Mouse (Mus musculus) spleen, postnatal 4 days (tissue): ENCODE results near the gene Ankib1.
A peak's percentile ranks its signal among the peaks of the same experiment; 100 is the strongest.
"Not testable (repeated sequence)": the region's sequence is repeated elsewhere in the genome, so short reads cannot be mapped to it uniquely, and the experiment has no call there.

Experiments used
- DNase-seq, 2 experiments: peaks; one replicate each; pipeline ENCODE4 v3.0.0; 2022; ENCODE audit warnings: low spot score in 2 of 2

Ankib1 gene

DNA sequence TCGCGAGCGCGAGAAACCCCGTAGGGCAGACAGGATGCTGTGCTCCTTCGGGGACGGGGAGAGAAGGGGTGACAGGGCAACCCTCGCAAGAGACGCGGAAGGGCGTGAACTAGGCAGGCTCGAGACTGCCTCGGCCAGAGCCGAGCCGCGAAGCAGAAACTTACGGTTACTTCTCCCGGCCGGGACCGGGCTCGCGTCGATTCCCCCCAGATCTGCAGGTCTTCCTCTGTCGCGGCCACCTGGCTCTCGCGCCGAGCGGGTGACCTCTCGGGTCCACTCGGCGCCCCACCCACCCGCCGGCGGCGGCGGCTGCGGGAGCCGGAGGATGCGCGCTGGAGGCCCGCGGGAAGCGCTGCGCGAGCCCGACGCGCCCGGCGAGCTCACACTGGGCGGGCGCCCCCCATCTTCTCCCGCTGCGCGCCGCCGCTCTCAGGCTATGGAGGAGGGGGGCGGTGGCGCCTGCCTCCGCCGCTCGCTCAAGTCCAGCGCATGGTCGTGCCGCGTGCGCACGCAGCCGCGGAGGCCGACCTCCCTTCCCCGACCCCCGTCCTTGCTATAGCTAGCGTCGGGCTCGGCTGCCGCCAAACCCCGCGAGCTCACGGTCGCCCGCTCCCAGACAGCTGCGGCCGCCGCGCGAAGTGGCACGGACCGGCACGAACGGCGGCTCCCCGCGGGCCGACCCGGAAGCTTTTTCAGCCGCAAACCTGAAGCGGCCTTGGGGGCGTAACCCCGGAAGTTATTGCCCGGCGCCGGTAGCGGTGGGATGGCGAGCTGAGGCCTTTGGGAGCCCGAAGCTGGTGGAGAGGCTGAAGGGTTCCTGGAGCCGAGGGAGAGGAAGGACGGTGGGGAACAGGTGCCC lies at the start of gene Ankib1, which contains the start of gene Krit1:
Gene Ankib1 (minus strand): TSS at position 493 of the 859 bp plus-strand sequence.
Gene Krit1 (plus strand): TSS at position 752 of the 859 bp plus-strand sequence.
- peak; percentile 87 to 93 for DNase-seq

DNA sequence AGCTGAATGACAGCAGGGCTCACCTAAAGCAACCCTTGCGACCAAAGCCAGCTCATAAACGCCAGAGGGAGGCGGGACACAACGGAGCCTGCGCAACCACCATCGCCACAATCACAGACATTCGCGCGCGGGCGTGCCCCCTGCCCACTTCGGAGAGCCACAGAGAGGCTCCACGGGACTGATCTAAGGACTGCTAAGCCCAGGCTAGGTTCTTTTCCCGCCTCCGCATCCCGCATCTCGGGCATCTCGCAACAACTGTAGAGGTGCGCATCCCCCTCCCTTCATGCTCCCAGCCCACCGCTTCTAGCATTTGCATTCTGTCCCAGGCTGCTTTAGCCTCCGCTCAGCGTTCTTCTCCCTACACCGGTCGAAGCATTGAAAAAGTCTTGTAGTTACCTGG lies 42.3 kb upstream of the Ankib1 start, which contains the start of gene Lrrd1:
Gene Lrrd1 (plus strand): TSS at position 148 of the 400 bp plus-strand sequence.
- DNase-seq: no peak

DNA sequence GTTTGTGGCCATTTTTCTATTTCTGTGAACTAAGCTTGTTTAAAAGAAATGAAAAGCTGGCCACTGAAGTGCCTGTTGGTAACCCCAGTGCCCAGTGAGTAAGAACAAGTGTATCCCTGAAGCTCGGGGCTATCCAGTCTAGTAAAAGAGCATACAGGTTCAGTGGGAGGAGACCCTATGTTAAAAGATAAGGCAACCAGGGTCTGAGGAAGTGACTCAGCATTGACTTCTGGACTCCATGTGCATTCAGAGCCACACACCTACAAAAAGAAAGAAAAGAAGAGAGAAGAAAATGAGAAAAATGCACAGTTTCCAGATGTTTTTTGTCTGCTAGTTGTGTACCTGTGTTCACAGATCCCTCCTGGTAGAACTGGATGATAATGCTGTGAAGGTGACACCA lies 31.4 kb upstream of the Ankib1 start:
- no peak for DNase-seq

DNA sequence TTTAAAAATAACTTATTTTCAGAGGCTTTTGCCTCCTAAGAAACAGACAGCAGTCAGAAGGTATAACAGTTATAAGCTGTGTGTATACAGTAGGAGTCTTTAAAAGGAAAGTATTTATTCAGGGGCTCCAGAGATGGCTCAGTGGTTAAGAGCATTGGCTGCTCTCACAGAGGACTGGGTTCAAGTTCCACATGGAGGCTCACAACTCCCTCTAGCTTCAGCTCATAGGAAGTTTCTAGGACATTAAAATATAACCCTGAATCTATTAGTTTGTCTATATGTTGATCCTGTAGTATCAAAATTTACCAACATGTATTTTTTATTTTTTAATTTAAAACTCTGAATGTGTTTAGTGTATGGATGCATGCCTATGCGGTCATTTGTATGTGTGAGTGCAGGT lies 5.7 kb upstream of the Ankib1 start:
- DNase-seq: no peak

DNA sequence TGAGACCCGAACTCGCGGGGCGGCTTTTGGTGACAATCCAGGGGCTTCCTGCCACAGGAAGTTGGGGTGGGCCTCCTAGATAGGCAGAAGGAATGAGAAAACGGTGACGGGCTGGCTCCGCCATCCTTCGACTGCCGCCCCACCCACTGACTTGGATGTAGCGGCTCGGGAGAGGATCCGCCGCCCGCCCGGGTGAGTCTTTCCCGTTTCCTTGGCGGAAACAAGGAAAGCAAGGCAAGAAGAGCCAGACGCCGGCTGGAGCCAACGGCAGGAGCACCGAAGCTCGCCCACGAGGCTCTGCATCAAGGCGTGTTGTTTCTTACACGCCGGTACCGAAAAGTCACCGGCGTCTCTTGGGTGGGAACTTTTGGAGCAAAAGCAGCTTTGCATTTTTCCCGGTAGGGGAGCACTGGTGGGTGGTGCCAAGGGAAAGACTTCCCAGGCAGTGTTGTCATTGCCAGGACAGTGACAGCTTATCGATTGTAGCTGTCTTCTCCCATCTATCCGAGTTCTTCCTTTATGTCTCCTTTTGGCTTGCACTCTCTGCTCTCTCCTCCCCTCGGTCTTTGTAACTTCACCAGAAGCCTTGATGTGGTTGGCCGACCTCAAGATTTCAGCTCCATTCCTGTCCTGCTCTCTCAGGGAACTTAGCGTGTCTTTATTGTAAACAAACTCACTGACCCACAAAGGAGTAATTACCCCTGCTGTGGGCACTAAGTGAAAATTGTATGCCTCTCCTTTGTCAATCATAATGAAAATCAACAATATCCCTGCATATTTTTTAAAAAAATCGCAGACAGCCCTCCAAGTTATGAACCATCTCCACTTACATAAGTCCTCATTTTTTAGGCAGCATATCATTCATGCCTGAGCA lies 804 bp upstream of the Ankib1 start:
- no peak for DNase-seq

DNA sequence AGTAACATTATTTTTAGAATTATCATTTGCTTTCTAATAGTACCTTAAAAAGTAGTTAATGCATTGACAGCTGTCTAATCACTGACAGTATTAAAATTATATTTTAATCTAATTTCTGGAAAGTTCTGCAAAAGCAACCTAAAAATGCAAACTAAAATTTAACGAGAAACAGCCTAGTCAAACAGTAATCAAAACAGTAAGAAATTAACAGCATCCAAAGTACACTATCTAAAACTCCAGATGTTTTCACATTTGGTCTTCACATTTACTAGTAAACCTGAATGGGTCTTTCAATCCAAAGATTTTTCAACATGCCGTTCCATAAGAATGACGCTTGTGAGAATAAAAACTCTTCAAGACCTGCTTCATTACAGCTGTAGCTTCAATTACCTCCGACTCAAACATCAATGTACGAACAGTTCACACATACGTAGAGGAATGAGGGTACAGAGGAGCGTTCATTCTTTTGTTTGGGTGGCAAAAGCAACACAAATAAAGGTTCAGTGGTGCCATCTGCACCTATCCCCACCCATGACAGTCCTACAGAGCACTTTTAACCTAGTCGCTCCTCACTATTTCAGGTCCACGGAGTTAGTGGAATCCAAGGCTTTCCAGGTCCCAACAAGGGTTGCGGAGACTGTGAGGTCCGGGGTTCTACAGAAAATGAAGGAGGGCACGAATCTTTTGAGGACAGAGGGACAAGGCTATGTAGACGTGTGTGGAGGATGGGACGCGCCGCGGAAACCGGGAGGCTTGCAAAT lies 873 bp downstream of the Ankib1 start:
- no peak for DNase-seq

DNA sequence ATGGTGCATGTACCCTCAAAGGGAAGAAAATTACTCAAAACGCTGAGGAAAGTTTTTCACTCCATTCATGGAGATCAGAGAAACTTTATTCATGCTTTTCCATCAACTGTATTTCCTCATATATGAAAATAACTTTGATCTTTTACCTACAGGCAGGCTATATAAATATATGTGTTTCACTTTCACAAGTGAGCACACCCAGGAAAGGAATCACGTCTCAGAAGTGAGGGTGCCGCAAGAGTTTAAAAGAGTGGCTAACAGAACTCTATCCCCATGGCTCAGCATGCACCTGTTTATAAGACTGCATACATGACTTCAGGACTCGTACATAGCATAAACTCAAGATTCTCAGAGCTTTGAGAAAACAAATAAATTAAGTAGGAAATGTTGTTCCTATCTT lies 1.8 kb downstream of the Ankib1 start:
- no peak for DNase-seq

GRCm38 (mm10) chr5:3800041-3800440 lies 2.7 kb downstream of the Ankib1 start:
- no peak for DNase-seq

- DNase-seq: not testable (repeated sequence)
These were observed 4.1 kb downstream of the Ankib1 start for GRCm38 (mm10) chr5:3798656-3799055.

DNA sequence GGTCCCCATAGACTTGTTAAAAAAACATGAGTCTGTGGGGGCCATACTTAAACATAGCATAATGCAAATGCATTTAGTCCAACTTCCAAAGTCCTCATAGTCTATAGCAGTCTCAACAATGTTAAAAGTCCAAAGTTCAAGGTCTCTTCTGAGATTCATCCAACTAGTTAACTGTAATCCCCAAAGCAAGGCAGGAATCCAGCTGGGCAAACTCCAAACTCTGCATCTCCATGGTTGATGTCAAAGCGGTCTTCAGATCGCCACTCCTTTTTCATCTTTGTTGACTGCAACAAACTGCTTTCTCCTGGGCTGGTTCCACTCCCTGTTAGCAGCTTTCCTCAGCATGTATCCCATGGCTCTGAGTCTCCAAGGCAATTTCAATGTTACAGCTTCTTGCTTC lies 5.6 kb downstream of the Ankib1 start:
- DNase-seq: not testable (repeated sequence)

DNA sequence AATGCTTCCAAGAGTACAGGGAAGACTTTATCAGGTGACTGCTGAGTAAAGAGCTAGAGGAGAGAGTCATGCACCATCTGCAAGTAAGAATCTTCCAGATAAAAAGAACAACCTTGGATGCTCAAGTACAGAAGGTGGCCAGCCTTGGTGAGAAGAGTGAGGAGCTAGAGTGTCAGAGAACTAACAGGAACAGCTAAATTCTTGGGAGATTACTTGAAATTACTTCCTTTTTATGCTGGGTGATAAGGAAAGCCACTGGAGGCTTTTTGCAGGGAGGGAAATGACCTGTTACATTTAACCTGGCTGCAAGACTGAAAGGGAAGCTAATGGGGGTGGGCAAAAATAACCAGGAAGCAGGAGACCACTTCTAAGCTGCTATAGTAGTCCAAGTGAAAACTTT lies 11.7 kb downstream of the Ankib1 start:
- DNase-seq: no peak

GRCm38 (mm10) chr5:3787548-3787947 lies 15.2 kb downstream of the Ankib1 start:
- DNase-seq: no peak

DNA sequence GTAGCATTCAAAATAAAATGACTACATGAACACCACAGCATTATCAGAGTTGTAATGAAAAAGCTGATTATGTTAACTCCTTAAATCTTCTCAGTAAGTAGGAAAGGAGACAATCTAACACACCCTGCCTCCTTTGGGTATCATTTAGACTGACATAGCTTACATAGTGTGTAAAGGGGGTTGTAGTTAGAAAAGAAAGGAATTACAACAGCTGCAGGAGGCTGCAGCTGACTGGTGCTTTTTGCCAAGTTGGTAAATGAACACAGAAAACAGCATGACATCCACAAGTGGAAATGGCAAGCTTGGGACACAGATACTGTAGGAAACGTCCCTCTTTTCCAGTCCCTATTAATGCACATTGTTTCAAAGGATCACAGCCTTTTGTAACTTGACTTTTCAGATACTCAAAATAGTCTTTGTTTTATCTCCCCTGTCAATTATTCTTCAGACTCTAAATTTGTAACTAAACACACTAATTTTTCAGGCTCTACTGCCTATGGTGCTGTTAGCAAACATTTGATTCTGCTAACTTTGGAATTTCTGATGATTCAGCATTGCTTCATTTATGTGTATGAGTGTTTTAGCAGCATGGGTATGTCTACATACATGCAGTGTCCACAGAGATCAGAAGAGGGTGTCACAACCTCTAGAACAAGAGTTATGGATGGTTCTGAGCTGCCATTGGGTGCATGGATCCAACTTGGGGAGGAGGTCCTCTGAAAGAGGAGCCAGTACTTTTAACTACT lies 17.8 kb downstream of the Ankib1 start:
- no peak for DNase-seq

GRCm38 (mm10) chr5:3783947-3784681 lies 18.6 kb downstream of the Ankib1 start:
- no peak for DNase-seq

GRCm38 (mm10) chr5:3782670-3783069 lies 20.1 kb downstream of the Ankib1 start:
- peak in 1 of 2 experiments; percentile 25 for DNase-seq

GRCm38 (mm10) chr5:3772017-3772416 lies 30.7 kb downstream of the Ankib1 start:
- no peak for DNase-seq

GRCm38 (mm10) chr5:3771512-3771911 lies 31.2 kb downstream of the Ankib1 start:
- no peak for DNase-seq

- DNase-seq: not testable (repeated sequence)
These were observed 52.2 kb downstream of the Ankib1 start for GRCm38 (mm10) chr5:3750536-3750935.

DNA sequence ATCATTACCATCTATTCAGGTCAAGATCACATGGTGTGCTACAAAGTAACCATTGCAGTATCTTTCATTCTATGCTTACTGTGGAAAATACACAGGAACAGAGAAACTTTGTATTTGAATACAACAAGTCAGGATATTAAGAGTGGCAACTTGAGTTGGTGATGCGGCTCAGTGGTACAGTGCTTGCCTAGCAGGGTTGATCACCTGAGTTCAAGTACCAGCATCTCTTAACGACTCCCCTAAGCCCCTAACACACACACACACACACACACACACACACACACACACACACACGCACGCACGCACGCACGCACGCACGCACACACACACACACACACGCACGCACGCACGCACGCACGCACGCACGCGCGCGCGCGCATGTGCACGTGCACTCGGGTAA lies 69.9 kb downstream of the Ankib1 start:
- DNase-seq: not testable (repeated sequence)

DNA sequence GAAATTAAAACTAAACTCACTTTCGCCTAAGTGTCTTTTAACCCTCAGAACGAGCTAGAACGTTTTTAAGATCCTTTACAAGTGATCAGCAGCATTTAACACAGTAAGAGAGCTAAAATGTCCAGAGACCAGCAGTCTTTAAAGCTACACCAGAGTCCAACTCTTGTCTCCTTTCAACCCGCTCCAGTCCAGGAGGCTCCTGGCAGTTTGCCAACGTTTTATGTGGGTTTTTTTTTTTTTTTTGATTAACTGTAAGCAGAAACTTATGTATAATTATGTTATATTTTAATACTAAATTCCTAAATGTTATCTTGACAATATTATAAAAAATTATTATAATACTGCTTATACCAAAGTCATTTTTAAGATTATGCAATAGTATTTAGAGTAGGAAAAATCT lies 73.9 kb downstream of the Ankib1 start:
- no peak for DNase-seq
